Mouse (Mus musculus) midbrain, embryonic 11.5 days (tissue): Measurements from ENCODE around the gene Furin. TPM values are rescaled to one million over a fixed set of nuclear protein-coding genes. Genes with fewer than 3 reads are reported as not detected.

Experiments used
- ATAC-seq: fragments of 200-750 bp; cut with Nextera tagmentation; 2 replicates; pipeline ENCODE4 v1.8.0; 2017; ENCODE audit warnings: moderate TSS enrichment, moderate library complexity; ENCODE audit not compliant: low FRiP score
- DNase-seq: peaks from one replicate; pipeline ENCODE4 v3.0.0; 2015; ENCODE audit warnings: low spot score; ENCODE audit errors: missing footprints
- H3K27ac ChIP-seq: fragments of 300-500 bp; sonication (generic); 2 replicates; pipeline ENCODE4 v1.5.1; 2014; ENCODE audit warnings: low read depth, low read length
- H3K27me3 ChIP-seq: fragments of 300-500 bp; sonication (generic); 2 replicates; pipeline ENCODE4 v1.6.1; 2014; ENCODE audit warnings: mild to moderate bottlenecking, low read length, moderate library complexity, mixed read lengths; ENCODE audit not compliant: control insufficient read depth, insufficient read depth
- H3K36me3 ChIP-seq: fragments of 300-500 bp; sonication (generic); 2 replicates; pipeline ENCODE4 v1.6.1; 2014; ENCODE audit warnings: mild to moderate bottlenecking, low read length, moderate library complexity, mixed read lengths; ENCODE audit not compliant: control insufficient read depth, insufficient read depth
- H3K4me1 ChIP-seq: fragments of 300-500 bp; sonication (generic); 2 replicates; pipeline ENCODE4 v1.6.1; 2014; ENCODE audit warnings: low read length; ENCODE audit not compliant: control insufficient read depth, insufficient read depth
- H3K4me2 ChIP-seq: fragments of 300-500 bp; sonication (generic); 2 replicates; pipeline ENCODE4 v1.6.1; 2014; ENCODE audit warnings: mild to moderate bottlenecking, moderate library complexity
- H3K4me3 ChIP-seq: fragments of 300-500 bp; sonication (generic); 2 replicates; pipeline ENCODE4 v1.5.1; 2014; ENCODE audit warnings: low read depth, low read length
- H3K9ac ChIP-seq: fragments of 300-500 bp; sonication (generic); 2 replicates; pipeline ENCODE4 v1.6.1; 2014; ENCODE audit warnings: low read length
- H3K9me3 ChIP-seq: fragments of 300-500 bp; sonication (generic); 2 replicates; pipeline ENCODE4 v1.6.1; 2016; ENCODE audit warnings: low read length; ENCODE audit not compliant: control insufficient read depth
- WGBS: fragments of 180-500 bp; shearing (Covaris S2); extraction: QIAGEN DNeasy Blood & Tissue Kit; methylation state at CpG from one replicate; pipeline ENCODE4 v1.1.7; 2014; 5-methylcytosine and 5-hydroxymethylcytosine counted together
- polyA plus RNA-seq: library from polyadenylated mRNA; unstranded; fragments of >200 nt; fragmentation: Nextera tagmentation; extraction: Ambion mirVana; gene quantifications from 2 replicates; pipeline ENCODE4 v1.2.1, GENCODE M21; 2014

Gene Furin
- polyA plus RNA-seq, 1 experiment from 2014 or later: 2.7 TPM

GRCm38 (mm10) chr7:80419278-80419677 lies 14.0 kb upstream of the Furin start:
- ATAC-seq (no peak), DNase-seq (no peak)
- no peak overlapping the region for H3K9ac ChIP-seq
- no peaks in the 10 kb centered on the region for H3K27me3 ChIP-seq
- H3K36me3 ChIP-seq: no peaks in the 10 kb centered on the region
- peaks cover 2% of the 10 kb centered on the region; the same call in 1 of the 2 replicates for H3K4me1 ChIP-seq
- no peak overlapping the region for H3K4me3 ChIP-seq
- no peak overlapping the region for H3K4me2 ChIP-seq
- H3K27ac ChIP-seq: no peak overlapping the region
- WGBS: 75% methylated on average over 3 of the region's 3 CpGs
- no peaks in the 10 kb centered on the region for H3K9me3 ChIP-seq

DNA sequence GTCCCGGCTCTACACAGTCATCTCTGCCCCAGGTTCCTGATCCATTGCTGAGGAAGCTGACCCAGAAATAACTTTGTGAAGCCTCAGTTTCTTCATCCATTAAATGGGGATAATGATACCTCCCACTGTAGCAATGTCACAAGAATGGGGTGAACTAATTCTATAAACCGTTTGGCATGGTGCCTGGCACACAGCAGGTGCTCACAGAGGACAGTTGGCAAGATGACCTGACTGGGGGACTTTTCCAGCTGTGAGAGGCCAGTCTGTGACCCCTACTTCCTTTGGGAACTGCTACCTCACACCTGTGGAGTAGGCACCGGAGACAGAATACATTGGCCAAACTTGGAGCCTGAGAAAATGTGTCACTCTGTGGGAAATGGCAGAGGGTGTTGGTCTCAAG lies 12.8 kb upstream of the Furin start:
- no peak overlapping the region for H3K9ac ChIP-seq
- H3K27me3 ChIP-seq: no peaks in the 10 kb centered on the region
- H3K4me3 ChIP-seq: no peak overlapping the region
- H3K27ac ChIP-seq: no peak overlapping the region
- no peaks in the 10 kb centered on the region; the same call in 1 of the 2 replicates for H3K4me1 ChIP-seq
- ATAC-seq (no peak), DNase-seq (no peak)
- no peaks in the 10 kb centered on the region for H3K9me3 ChIP-seq
- H3K36me3 ChIP-seq: no peaks in the 10 kb centered on the region
- WGBS: 80% methylated on average over 3 of the region's 3 CpGs
- H3K4me2 ChIP-seq: no peak overlapping the region

DNA sequence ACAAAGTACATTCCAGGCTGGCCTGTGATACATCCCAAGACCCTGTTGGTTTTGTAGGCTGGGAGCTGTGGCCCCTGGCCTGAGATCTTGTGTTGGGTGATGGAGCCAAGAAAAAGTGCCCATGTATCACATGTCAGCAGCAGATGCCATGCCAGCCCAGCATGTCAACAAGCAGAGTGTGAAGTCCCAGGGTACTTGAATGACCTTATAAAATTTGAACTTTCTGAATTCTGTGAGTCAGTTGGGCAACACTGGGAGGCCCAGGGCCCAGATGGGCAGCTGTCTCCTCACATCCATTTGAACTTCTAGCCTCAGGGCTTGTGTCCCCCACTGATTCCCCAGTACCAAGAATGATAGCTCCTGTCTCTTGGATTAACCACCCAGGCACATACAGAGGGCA lies 12.4 kb upstream of the Furin start:
- Histone ChIP-seq H3K9me3 (no peaks in the 10 kb centered on the region), H3K4me3 (no peak overlapping the region)
- ATAC-seq: no peak

DNA sequence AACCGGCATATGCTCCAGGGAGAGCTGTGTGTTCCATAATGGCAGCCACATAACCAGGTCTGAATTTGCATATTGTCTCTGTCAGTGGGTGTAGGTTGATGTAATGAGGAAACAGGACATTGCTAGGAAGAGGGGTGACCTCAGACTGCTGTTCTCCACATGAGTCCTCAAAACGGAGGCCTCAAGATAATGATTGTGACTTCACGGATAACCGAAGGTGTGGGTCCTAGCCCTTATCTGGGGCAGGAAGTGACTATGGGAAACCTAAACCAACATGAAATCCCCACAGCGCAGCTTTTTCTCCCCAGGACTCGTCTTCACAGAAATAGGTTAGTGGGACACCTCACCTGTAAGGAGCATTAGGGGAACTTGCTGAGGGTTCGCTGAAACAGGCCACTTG lies 11.7 kb upstream of the Furin start:
- H3K27ac ChIP-seq: no peak overlapping the region
- H3K4me2 ChIP-seq: no peak overlapping the region
- no peaks in the 10 kb centered on the region for H3K27me3 ChIP-seq
- no peak for ATAC-seq
- H3K4me1 ChIP-seq: no peaks in the 10 kb centered on the region
- no peak overlapping the region for H3K9ac ChIP-seq
- no peaks in the 10 kb centered on the region for H3K36me3 ChIP-seq
- WGBS: 92% methylated on average over 7 of the region's 7 CpGs
- H3K4me3 ChIP-seq: no peak overlapping the region
- DNase-seq: no peak
- H3K9me3 ChIP-seq: no peaks in the 10 kb centered on the region

More for the DNA sequence above, 12.4 kb upstream of the Furin start:
- no peaks in the 10 kb centered on the region for H3K27me3 ChIP-seq
- no peak overlapping the region for H3K27ac ChIP-seq
- no peaks in the 10 kb centered on the region for H3K36me3 ChIP-seq
- no peaks in the 10 kb centered on the region for H3K4me1 ChIP-seq
- no peak for DNase-seq
- no peak overlapping the region for H3K9ac ChIP-seq
- no peak overlapping the region for H3K4me2 ChIP-seq

DNA sequence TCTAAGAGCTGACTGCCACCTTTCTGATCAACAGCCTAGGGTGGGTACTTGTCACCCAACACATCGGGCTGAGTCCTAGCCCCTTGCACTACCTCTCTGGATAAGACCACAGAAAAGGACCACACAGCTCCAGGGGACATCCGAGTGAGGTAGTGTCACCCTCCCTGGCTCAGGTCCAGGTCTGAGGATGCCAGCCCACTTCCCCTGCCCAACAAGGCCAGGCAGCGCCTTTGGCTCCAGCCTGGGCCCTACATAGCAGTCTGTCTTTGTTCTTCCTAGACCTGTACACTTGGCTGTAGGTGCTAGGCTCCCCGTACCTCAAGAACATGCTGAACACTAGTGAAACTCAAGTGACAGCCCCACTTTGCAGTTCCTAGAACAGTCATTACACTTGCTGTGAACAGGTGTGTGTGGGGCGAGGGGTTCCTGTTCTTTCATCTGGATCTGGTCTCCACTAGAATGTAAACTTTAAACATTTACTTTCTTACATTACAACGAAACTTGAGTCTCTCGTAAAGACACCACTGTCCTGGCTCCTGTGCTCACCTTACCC lies 9.1 kb upstream of the Furin start:
- DNase-seq (no peak), ATAC-seq (no peak)
- Histone ChIP-seq H3K4me1 (no peaks in the 10 kb centered on the region), H3K4me2 (no peak overlapping the region), H3K9ac (no peak overlapping the region), H3K9me3 (no peaks in the 10 kb centered on the region), H3K4me3 (no peak overlapping the region), H3K36me3 (no peaks in the 10 kb centered on the region), H3K27ac (no peak overlapping the region), H3K27me3 (no peaks in the 10 kb centered on the region)
- WGBS: 87% methylated on average over 7 of the region's 7 CpGs

- Histone ChIP-seq H3K27me3 (no peaks in the 10 kb centered on the region), H3K4me2 (no peak overlapping the region), H3K27ac (no peak overlapping the region), H3K36me3 (no peaks in the 10 kb centered on the region), H3K9ac (no peak overlapping the region), H3K4me1 (no peaks in the 10 kb centered on the region), H3K9me3 (no peaks in the 10 kb centered on the region), H3K4me3 (no peak overlapping the region)
- ATAC-seq (no peak), DNase-seq (no peak)
- WGBS: 74% methylated on average over 9 of the region's 9 CpGs
Measured at GRCm38 (mm10) chr7:80413512-80414302, 8.5 kb upstream of the Furin start.

DNA sequence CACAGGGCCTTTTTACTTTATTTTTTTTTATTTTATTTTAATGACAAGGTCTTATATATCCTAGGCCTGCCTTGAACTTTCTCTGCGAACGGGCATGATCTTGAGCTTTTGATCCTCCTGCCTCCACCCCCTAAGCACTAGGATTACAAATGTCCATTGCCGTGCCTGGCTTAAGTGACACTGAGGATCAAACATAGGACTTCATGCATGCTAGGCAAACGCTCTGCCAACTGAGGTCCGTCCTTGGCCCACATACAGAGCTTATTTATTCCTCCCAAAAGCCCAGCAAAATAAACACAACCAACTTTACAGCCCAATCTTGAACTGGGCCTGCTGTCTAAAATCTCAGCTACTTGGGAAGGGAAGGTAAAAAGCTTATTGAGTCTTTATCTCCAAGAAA lies 7.5 kb upstream of the Furin start:
- Histone ChIP-seq H3K36me3 (no peaks in the 10 kb centered on the region), H3K27ac (no peak overlapping the region), H3K9me3 (no peaks in the 10 kb centered on the region), H3K4me1 (no peaks in the 10 kb centered on the region), H3K27me3 (no peaks in the 10 kb centered on the region), H3K9ac (no peak overlapping the region), H3K4me3 (no peak overlapping the region), H3K4me2 (no peak overlapping the region)
- 67% methylated on average over 5 of the region's 5 CpGs for WGBS
- ATAC-seq (no peak), DNase-seq (no peak)

- Histone ChIP-seq H3K4me2 (no peak overlapping the region), H3K9me3 (no peaks in the 10 kb centered on the region), H3K9ac (no peak overlapping the region), H3K27me3 (no peaks in the 10 kb centered on the region), H3K4me3 (no peak overlapping the region), H3K4me1 (no peaks in the 10 kb centered on the region), H3K27ac (no peak overlapping the region), H3K36me3 (no peaks in the 10 kb centered on the region)
- 82% methylated on average over 10 of the region's 10 CpGs for WGBS
- DNase-seq (no peak), ATAC-seq (no peak)
Measured at GRCm38 (mm10) chr7:80412279-80412678, 7.0 kb upstream of the Furin start.

DNA sequence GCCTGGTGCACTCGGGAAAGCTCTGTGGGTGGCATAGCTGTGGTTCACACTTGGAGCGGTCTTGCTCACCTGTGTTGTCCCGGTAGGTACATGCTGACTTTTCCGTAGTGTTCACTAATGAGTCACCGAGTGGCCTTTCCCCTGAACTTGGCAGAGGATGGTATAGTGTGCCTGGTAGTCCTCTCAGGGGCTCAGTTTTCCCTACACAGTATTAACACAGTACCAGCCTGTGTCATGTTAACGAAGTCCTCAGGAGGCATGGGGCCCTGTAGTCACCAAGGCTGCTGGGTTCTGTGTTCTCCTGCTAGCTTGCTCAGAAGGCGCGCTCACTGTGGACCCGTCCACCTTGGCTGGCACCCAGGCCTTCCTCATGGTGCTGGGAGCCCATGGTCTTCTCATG lies 5.1 kb upstream of the Furin start:
- H3K9me3 ChIP-seq: no peaks in the 10 kb centered on the region
- ATAC-seq: no peak
- 76% methylated on average over 9 of the region's 9 CpGs for WGBS
- H3K9ac ChIP-seq: no peak overlapping the region
- H3K4me1 ChIP-seq: no peaks in the 10 kb centered on the region
- no peaks in the 10 kb centered on the region for H3K36me3 ChIP-seq
- H3K4me2 ChIP-seq: no peak overlapping the region
- no peak for DNase-seq
- no peak overlapping the region for H3K4me3 ChIP-seq
- no peak overlapping the region for H3K27ac ChIP-seq
- H3K27me3 ChIP-seq: no peaks in the 10 kb centered on the region
